Mouse (Mus musculus) R1 (cell line): Measurements from ENCODE around the gene Snapc4.
"Not testable (repeated sequence)": the region's sequence is repeated elsewhere in the genome, so short reads cannot be mapped to it uniquely, and the experiment has no call there.

ENCODE experiments used
- DNase-seq: peaks from one replicate; pipeline ENCODE4 v3.0.0-alpha.2; 2018; ENCODE audit warnings: low read depth, low spot score

Gene Snapc4

GRCm38 (mm10) chr2:26380871-26381270, 418 bp upstream of the Snapc4 start:
- DNase-seq: not testable (repeated sequence)

GRCm38 (mm10) chr2:26372396-26372795, 8.1 kb downstream of the Snapc4 start:
- DNase-seq: no peak

- DNase-seq: no peak
Measured at GRCm38 (mm10) chr2:26368572-26368971, 11.9 kb downstream of the Snapc4 start.

- no peak for DNase-seq
Measured at GRCm38 (mm10) chr2:26367911-26368310, 12.5 kb downstream of the Snapc4 start.

GRCm38 (mm10) chr2:26364738-26365465, 15.6 kb downstream of the Snapc4 start:
- DNase-seq: no peak

GRCm38 (mm10) chr2:26363481-26363880, 17.0 kb downstream of the Snapc4 start:
- DNase-seq: no peak

- DNase-seq: no peak
Measured at GRCm38 (mm10) chr2:26362991-26363390, 17.5 kb downstream of the Snapc4 start.

- DNase-seq: peak; percentile 16
Measured at GRCm38 (mm10) chr2:26360772-26361171, 19.7 kb downstream of the Snapc4 start, which contains the start of gene Card9. Card9 (minus strand) TSS chr2:26360918.

GRCm38 (mm10) chr2:26359983-26360382, 20.5 kb downstream of the Snapc4 start:
- no peak for DNase-seq

GRCm38 (mm10) chr2:26358667-26359320, 21.7 kb downstream of the Snapc4 start:
- DNase-seq: no peak

- peak; percentile 52 for DNase-seq
Measured at GRCm38 (mm10) chr2:26357484-26357883, 23.0 kb downstream of the Snapc4 start.

- DNase-seq: peak; percentile 13
Measured at GRCm38 (mm10) chr2:26356678-26357077, 23.8 kb downstream of the Snapc4 start.

GRCm38 (mm10) chr2:26356231-26356630, 24.2 kb downstream of the Snapc4 start:
- no peak for DNase-seq

GRCm38 (mm10) chr2:26354401-26354800, 26.1 kb downstream of the Snapc4 start:
- no peak for DNase-seq

- no peak for DNase-seq
Measured at GRCm38 (mm10) chr2:26353066-26353980, 27.1 kb downstream of the Snapc4 start.

- no peak for DNase-seq
Measured at GRCm38 (mm10) chr2:26352291-26352910, 28.1 kb downstream of the Snapc4 start.

GRCm38 (mm10) chr2:26351358-26352290, 28.8 kb downstream of the Snapc4 start, which contains the start of gene Dnlz:
Dnlz (minus strand) TSS chr2:26352110.
- peak; percentile 94 for DNase-seq

GRCm38 (mm10) chr2:26348241-26348640, 32.2 kb downstream of the Snapc4 start:
- no peak for DNase-seq

- DNase-seq: peak; percentile 55
Measured at GRCm38 (mm10) chr2:26342609-26343490, 37.6 kb downstream of the Snapc4 start.
